Mouse (Mus musculus) hindbrain, embryonic 14.5 days (tissue): ENCODE measurements around the gene Ift20. TPM values are rescaled to one million over a fixed set of nuclear protein-coding genes. Genes with fewer than 3 reads are reported as not detected.
"Not testable (repeated sequence)": the region's sequence is repeated elsewhere in the genome, so short reads cannot be mapped to it uniquely, and the experiment has no call there.

Source experiments
- ATAC-seq: fragments of 200-750 bp; cut with Nextera tagmentation; 2 replicates; pipeline ENCODE4 v1.8.0; 2017; ENCODE audit warnings: moderate number of reproducible peaks, mild to moderate bottlenecking, moderate TSS enrichment, moderate library complexity; ENCODE audit not compliant: low FRiP score
- DNase-seq: peaks from one replicate; pipeline ENCODE4 v3.0.0-alpha.2; 2015; ENCODE audit warnings: low spot score
- H3K27ac ChIP-seq: fragments of 300-500 bp; sonication (generic); 2 replicates; pipeline ENCODE4 v1.5.1; 2014; ENCODE audit warnings: mild to moderate bottlenecking, moderate library complexity
- H3K27me3 ChIP-seq: fragments of 300-500 bp; sonication (generic); 2 replicates; pipeline ENCODE4 v1.6.1; 2014; ENCODE audit warnings: mild to moderate bottlenecking, low read length, mixed read lengths; ENCODE audit not compliant: control insufficient read depth, insufficient read depth
- H3K36me3 ChIP-seq: fragments of 300-500 bp; sonication (generic); replicated peaks from 2 replicates; pipeline ENCODE4 v1.6.1; 2014; ENCODE audit not compliant: control insufficient read depth, insufficient read depth
- H3K4me1 ChIP-seq: fragments of 300-500 bp; sonication (generic); replicated peaks from 2 replicates; pipeline ENCODE4 v1.6.1; 2014; ENCODE audit warnings: antibody characterized with exemption, low read length, mixed read lengths; ENCODE audit not compliant: control insufficient read depth, insufficient read depth
- H3K4me2 ChIP-seq: fragments of 300-500 bp; sonication (generic); replicated peaks from 2 replicates; pipeline ENCODE4 v1.6.1; 2014; ENCODE audit warnings: mild to moderate bottlenecking, moderate library complexity
- H3K4me3 ChIP-seq: fragments of 300-500 bp; sonication (generic); replicated peaks from 2 replicates; pipeline ENCODE4 v1.5.1; 2014; ENCODE audit warnings: mild to moderate bottlenecking, low read length
- H3K9ac ChIP-seq: fragments of 300-500 bp; sonication (generic); 2 replicates; pipeline ENCODE4 v1.6.1; 2014
- H3K9me3 ChIP-seq: fragments of 300-500 bp; sonication (generic); 2 replicates; pipeline ENCODE4 v1.6.1; 2016; ENCODE audit warnings: low read length; ENCODE audit not compliant: control insufficient read depth
- WGBS: fragments of 180-500 bp; shearing (Covaris S2); extraction: QIAGEN DNeasy Blood & Tissue Kit; methylation state at CpG from one replicate; pipeline ENCODE4 v1.1.7; 2014; 5-methylcytosine and 5-hydroxymethylcytosine counted together
- polyA plus RNA-seq: library from polyadenylated mRNA; unstranded; fragments of >200 nt; fragmentation: Nextera tagmentation; extraction: Ambion mirVana; gene quantifications from 2 replicates; pipeline ENCODE4 v1.2.1, GENCODE M21; 2014

Gene Ift20
- polyA plus RNA-seq, 1 experiment from 2014 or later = 123 TPM

GRCm38 (mm10) chr11:78518931-78519330, 17.2 kb upstream of the Ift20 start:
- Histone ChIP-seq H3K36me3 (peaks cover 92% of the 10 kb centered on the region), H3K4me1 (no peaks in the 10 kb centered on the region), H3K27ac (no peak overlapping the region), H3K4me2 (no peak overlapping the region), H3K9ac (no peak overlapping the region), H3K9me3 (no peaks in the 10 kb centered on the region), H3K4me3 (no peak overlapping the region), H3K27me3 (no peaks in the 10 kb centered on the region)
- no peak for DNase-seq
- ATAC-seq = no peak
- 88% methylated on average over 10 of the region's 10 CpGs for WGBS

DNA sequence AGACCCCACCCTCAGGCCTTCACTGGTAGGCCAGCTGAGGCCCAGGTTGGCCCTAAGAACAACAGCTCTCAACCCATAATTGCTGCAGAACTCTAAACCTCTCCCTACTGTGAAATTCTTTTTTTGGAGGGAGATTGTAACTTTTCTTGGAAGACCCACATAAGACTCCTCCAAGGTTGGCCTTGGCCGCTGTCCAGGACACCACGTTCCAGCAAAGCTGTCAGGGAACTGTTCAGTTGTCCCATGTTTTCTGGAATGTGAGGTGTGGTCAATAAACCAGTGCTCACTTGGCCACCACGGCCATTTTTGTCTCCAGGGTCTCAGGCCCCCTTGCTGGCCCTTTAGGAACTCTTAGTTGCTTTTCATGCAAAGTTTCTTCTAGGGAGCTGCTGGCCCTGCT, 14.3 kb upstream of the Ift20 start:
- peaks cover 96% of the 10 kb centered on the region for H3K36me3 ChIP-seq
- DNase-seq (no peak), ATAC-seq (no peak)
- H3K9me3 ChIP-seq = no peaks in the 10 kb centered on the region
- 89% methylated on average over 3 of the region's 3 CpGs for WGBS
- H3K27me3 ChIP-seq = no peaks in the 10 kb centered on the region
- H3K9ac ChIP-seq = no peak overlapping the region
- H3K4me1 ChIP-seq = no peaks in the 10 kb centered on the region
- no peak overlapping the region for H3K4me2 ChIP-seq
- H3K4me3 ChIP-seq = no peak overlapping the region
- no peak overlapping the region for H3K27ac ChIP-seq

DNA sequence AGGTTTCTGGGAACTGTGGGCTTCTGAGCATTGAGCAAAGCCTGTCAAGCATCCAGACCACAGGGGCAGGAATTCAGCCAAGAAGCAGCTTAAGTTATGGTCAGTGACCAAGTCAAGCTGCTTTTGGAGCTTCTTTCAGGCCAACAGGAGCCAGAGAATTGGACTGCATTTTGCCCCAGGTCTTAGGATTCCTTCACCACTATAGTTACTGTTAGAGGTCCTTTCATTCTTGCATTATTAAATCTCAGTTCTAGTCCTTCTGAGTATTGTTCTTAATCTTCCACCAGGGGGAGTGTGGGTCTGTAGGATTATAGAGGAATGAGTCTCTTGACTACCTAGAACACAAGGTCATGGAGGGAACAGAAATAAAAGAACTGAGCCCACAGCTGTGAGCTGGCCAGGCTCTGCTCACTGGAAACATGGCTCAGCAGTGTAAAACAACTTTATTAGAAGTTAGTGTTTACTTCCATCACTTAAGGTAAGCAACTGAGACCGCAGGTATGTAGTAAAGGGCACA, 13.6 kb upstream of the Ift20 start:
- no peaks in the 10 kb centered on the region for H3K9me3 ChIP-seq
- 93% methylated on average over 1 of the region's 1 CpGs for WGBS
- H3K4me2 ChIP-seq = no peak overlapping the region
- H3K4me1 ChIP-seq = no peaks in the 10 kb centered on the region
- H3K27me3 ChIP-seq = no peaks in the 10 kb centered on the region
- H3K9ac ChIP-seq = no peak overlapping the region
- H3K27ac ChIP-seq = no peak overlapping the region; the same call in 1 of the 2 replicates
- ATAC-seq (no peak), DNase-seq (no peak)
- H3K4me3 ChIP-seq = no peak overlapping the region
- H3K36me3 ChIP-seq = peaks cover 100% of the 10 kb centered on the region

DNA sequence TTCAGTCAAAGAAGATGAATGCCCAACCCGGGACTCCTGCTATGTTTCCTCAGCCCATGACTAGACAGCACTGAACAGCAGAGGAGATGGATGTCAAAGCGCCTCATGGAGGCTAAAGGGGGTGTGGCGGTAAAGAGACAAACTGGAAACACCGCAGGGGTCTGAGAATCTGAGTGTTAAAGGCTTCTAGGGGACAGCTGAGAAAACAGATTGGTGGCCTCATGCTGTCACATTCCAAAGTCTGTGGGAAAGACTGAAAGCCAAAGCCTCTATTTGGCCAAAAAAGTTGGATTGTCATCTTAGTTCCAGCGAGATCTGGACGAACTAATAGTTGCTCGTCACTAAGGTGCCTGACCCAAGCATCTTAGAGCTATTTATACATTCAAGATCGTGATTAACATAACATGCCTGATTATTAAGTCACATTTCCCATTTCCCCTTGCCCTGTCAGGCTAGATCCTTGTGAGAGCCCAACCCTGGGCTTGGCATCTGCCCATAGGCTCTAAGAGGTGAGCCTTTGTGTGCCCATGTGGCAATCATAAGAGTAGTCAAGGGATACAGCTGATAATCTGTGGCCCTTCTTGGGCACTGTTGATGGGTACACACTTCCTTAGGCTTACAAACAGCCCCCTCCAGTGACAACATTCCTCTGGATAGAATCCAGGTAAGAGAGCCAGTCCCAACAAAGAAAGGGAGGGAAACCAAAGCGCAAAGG, 12.8 kb upstream of the Ift20 start:
- no peaks in the 10 kb centered on the region for H3K4me1 ChIP-seq
- WGBS = 68% methylated on average over 9 of the region's 9 CpGs
- no peak overlapping the region for H3K4me3 ChIP-seq
- DNase-seq = peak; percentile 36
- H3K36me3 ChIP-seq = peaks cover 100% of the 10 kb centered on the region
- no peak overlapping the region for H3K4me2 ChIP-seq
- no peaks in the 10 kb centered on the region for H3K9me3 ChIP-seq
- no peak overlapping the region for H3K9ac ChIP-seq
- no peak for ATAC-seq
- no peaks in the 10 kb centered on the region for H3K27me3 ChIP-seq
- no peak overlapping the region for H3K27ac ChIP-seq

DNA sequence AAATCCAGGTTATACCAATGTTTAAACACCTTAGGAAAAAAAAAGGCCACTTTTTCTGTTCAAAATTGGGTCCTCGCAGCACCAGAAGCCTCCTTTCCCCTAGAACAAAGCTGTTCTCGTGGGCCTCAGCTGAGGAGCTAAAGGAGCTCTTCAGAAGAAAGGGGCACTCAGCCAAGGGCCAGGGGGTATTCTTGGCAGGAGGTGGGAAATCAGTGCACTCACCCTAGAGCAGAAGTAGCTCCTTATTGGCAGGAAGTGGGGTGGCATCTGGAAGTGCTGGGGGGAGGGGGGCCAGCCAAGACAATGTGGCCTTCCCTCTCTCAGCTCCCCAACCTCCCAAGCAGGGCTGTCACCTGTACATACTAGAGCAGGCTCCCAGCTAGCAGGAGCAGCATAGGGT, 11.3 kb upstream of the Ift20 start:
- ATAC-seq (no peak), DNase-seq (no peak)

DNA sequence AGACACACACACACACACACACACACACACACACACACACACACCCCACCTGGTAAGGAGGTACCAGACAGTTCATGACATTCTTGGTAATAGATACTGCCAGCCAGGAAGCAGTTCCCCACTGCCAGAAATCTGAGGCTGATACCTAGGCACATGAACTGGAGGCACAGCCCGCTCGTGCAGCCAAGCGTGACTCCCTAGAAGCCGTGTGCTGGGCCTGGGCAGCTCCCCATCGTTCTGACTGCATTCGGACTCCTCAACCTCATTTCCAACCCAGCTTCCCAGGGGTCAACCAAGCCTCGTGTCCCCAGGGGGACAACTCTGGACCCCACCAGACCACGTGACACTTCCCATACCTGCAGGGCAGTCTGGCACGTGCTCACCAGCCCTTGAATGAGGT, 7.4 kb upstream of the Ift20 start:
- Histone ChIP-seq H3K9me3 (no peaks in the 10 kb centered on the region), H3K4me1 (no peaks in the 10 kb centered on the region), H3K27me3 (no peaks in the 10 kb centered on the region), H3K4me2 (no peak overlapping the region), H3K27ac (no peak overlapping the region), H3K36me3 (peaks cover 67% of the 10 kb centered on the region), H3K4me3 (no peak overlapping the region), H3K9ac (no peak overlapping the region)
- WGBS = 84% methylated on average over 9 of the region's 9 CpGs
- no peak for ATAC-seq
- no peak for DNase-seq

More for the DNA sequence above, 11.3 kb upstream of the Ift20 start:
- no peak overlapping the region for H3K4me2 ChIP-seq
- H3K4me1 ChIP-seq = no peaks in the 10 kb centered on the region
- WGBS = 77% methylated on average over 2 of the region's 2 CpGs
- no peaks in the 10 kb centered on the region for H3K27me3 ChIP-seq
- H3K4me3 ChIP-seq = no peak overlapping the region
- H3K36me3 ChIP-seq = peaks cover 100% of the 10 kb centered on the region
- H3K27ac ChIP-seq = no peak overlapping the region
- no peak overlapping the region for H3K9ac ChIP-seq
- no peaks in the 10 kb centered on the region for H3K9me3 ChIP-seq

GRCm38 (mm10) chr11:78530001-78530400, 6.2 kb upstream of the Ift20 start:
- H3K27me3 ChIP-seq = no peaks in the 10 kb centered on the region
- H3K4me1 ChIP-seq = peaks cover 9% of the 10 kb centered on the region
- DNase-seq (no peak), ATAC-seq (no peak)
- H3K4me3 ChIP-seq = no peak overlapping the region
- 91% methylated on average over 12 of the region's 12 CpGs for WGBS
- H3K9ac ChIP-seq = no peak overlapping the region
- peaks cover 54% of the 10 kb centered on the region for H3K36me3 ChIP-seq
- H3K4me2 ChIP-seq = no peak overlapping the region
- no peak overlapping the region for H3K27ac ChIP-seq
- H3K9me3 ChIP-seq = no peaks in the 10 kb centered on the region

DNA sequence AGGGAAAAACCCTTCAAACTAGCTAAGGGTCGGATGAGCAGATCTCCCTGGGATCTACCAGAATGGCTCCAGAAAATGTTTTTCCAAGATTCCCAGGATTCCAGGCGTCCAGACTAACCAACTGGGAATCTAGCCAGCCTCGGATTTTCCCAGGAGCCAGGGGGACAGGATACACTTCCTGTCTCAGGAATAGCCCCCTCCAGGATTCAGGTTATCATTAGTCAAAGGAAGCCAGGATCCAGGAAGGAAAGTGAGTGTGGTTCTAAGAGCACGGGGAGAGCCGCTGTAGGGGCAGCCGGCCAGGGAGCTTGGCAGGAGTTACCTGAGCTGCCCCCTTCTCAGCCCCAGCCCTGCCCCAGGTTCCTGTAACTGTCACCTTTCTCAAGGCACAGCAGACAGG, 5.1 kb upstream of the Ift20 start:
- DNase-seq (no peak), ATAC-seq (no peak)
- no peaks in the 10 kb centered on the region for H3K9me3 ChIP-seq
- no peak overlapping the region for H3K4me2 ChIP-seq
- no peak overlapping the region for H3K4me3 ChIP-seq
- 82% methylated on average over 6 of the region's 6 CpGs for WGBS
- H3K27ac ChIP-seq = no peak overlapping the region
- H3K9ac ChIP-seq = no peak overlapping the region
- H3K36me3 ChIP-seq = peaks cover 44% of the 10 kb centered on the region
- H3K4me1 ChIP-seq = peaks cover 13% of the 10 kb centered on the region
- H3K27me3 ChIP-seq = no peaks in the 10 kb centered on the region

DNA sequence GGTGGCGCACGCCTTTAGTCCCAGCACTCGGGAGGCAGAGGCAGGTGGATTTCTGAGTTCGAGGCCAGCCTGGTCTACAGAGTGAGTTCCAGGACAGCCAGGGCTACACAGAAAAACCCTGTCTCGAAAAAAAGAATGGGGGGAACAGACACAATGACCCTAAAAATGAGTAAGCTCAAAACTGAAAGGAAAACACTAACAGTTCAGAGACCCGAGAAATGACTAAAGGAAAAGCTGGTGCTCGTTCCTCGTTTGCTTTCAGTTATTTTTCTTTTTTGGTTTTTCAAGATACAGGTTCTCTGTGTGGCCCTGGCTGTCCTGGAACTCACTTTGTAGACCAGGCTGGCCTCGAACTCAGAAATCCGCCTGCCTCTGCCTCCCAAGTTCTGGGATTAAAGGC, 4.6 kb upstream of the Ift20 start:
- WGBS = 98% methylated on average over 10 of the region's 10 CpGs
- not testable (repeated sequence) for H3K9ac ChIP-seq

More for the DNA sequence above, 4.6 kb upstream of the Ift20 start:
- Histone ChIP-seq H3K4me1 (peaks cover 13% of the 10 kb centered on the region), H3K36me3 (peaks cover 39% of the 10 kb centered on the region)
- ATAC-seq, DNase-seq, H3K9me3 ChIP-seq, H3K4me3 ChIP-seq, H3K27ac ChIP-seq, H3K4me2 ChIP-seq, H3K27me3 ChIP-seq: not testable (repeated sequence)
